Mouse (Mus musculus): ENCODE results near the gene Dcaf17. TPM values are rescaled to one million over a fixed set of nuclear protein-coding genes. Genes with fewer than 3 reads are reported as not detected.

The Dcaf17 gene
- polyA plus RNA-seq, 1 experiment from 2014 or later, result 31.8 TPM

GRCm38 (mm10) chr2:71104696-71105095 is 49.6 kb downstream of the Dcaf17 start:
- no peak for ATAC-seq (ENCODE audit: insufficient number of reproducible peaks, insufficient read depth, low FRiP score, low TSS enrichment)
- H3K9ac ChIP-seq, result no peak overlapping the region

GRCm38 (mm10) chr2:71105469-71106215 is 50.5 kb downstream of the Dcaf17 start:
- Histone ChIP-seq H3K9ac (no peak overlapping the region), H3K4me3 (no peak overlapping the region), H3K4me2 (replicated peaks) (no peak overlapping the region), H3K9me3 (no peaks in the 10 kb centered on the region), H3K27me3 (no peaks in the 10 kb centered on the region), H3K27ac (no peak overlapping the region), H3K36me3 (no peaks in the 10 kb centered on the region), H3K4me1 (no peaks in the 10 kb centered on the region)
- 85% methylated on average over 14 of the region's 14 CpGs for WGBS
- no peak for ATAC-seq (ENCODE audit: insufficient number of reproducible peaks, insufficient read depth, low FRiP score, low TSS enrichment)

More at GRCm38 (mm10) chr2:71104696-71105095, 49.6 kb downstream of the Dcaf17 start:
- Histone ChIP-seq H3K27ac (no peak overlapping the region), H3K9me3 (no peaks in the 10 kb centered on the region), H3K36me3 (no peaks in the 10 kb centered on the region), H3K4me1 (no peaks in the 10 kb centered on the region), H3K4me3 (no peak overlapping the region), H3K27me3 (no peaks in the 10 kb centered on the region), H3K4me2 (replicated peaks) (no peak overlapping the region)
- 69% methylated on average over 3 of the region's 3 CpGs for WGBS

DNA sequence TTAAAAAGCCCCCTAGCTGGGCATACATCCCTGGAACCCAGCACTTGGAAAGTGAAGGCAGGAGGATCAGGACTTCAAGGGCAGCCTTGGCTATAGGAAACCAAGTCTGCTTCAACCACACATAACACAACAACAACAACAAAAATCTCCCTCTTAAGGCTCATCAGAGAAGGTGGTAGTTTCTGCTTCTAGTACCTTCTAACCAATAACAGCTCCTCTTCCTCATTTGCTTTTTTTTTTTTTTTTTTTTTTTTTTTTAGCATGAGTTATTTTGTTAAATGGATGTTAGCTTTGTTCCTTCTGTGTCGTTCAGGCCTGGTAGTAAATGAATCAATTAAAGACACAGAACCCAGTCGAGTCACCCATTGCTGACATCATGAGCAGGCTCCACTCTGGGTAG is 52.1 kb downstream of the Dcaf17 start:
- no peaks in the 10 kb centered on the region for H3K36me3 ChIP-seq
- no peak overlapping the region for H3K9ac ChIP-seq
- 78% methylated on average over 2 of the region's 2 CpGs for WGBS
- H3K4me2 ChIP-seq (replicated peaks), result no peak overlapping the region
- H3K4me1 ChIP-seq, result no peaks in the 10 kb centered on the region
- ATAC-seq (ENCODE audit: insufficient number of reproducible peaks, insufficient read depth, low FRiP score, low TSS enrichment), result no peak
- H3K27ac ChIP-seq, result no peak overlapping the region
- no peaks in the 10 kb centered on the region for H3K9me3 ChIP-seq
- H3K27me3 ChIP-seq, result no peaks in the 10 kb centered on the region
- no peak overlapping the region for H3K4me3 ChIP-seq

DNA sequence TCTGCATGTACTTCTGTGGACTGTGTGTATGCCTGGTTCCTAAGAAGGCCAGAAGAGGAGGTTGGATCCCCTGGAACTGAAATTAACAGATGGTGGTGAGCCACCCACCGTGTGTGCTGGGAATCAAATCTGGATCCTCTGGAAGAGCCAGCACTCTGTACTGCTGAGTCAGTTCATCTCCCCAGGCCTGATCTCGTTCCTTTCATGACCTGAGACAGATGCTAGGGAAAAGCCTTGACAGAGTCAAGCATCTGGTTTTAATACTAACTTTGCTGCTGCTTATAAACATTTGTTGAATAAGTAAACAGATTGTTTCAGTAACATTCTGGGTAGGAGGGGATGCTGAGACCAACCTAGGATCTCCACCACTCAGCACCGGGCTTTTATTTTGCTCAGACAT is 53.4 kb downstream of the Dcaf17 start:
- Histone ChIP-seq H3K9me3 (no peaks in the 10 kb centered on the region), H3K27me3 (no peaks in the 10 kb centered on the region), H3K4me2 (replicated peaks) (no peak overlapping the region), H3K4me1 (no peaks in the 10 kb centered on the region), H3K27ac (no peak overlapping the region), H3K9ac (no peak overlapping the region), H3K4me3 (no peak overlapping the region), H3K36me3 (no peaks in the 10 kb centered on the region)
- whole genome bisulfite sequencing, result 41% methylated on average over 3 of the region's 3 CpGs
- no peak for ATAC-seq (ENCODE audit: insufficient number of reproducible peaks, insufficient read depth, low FRiP score, low TSS enrichment)

DNA sequence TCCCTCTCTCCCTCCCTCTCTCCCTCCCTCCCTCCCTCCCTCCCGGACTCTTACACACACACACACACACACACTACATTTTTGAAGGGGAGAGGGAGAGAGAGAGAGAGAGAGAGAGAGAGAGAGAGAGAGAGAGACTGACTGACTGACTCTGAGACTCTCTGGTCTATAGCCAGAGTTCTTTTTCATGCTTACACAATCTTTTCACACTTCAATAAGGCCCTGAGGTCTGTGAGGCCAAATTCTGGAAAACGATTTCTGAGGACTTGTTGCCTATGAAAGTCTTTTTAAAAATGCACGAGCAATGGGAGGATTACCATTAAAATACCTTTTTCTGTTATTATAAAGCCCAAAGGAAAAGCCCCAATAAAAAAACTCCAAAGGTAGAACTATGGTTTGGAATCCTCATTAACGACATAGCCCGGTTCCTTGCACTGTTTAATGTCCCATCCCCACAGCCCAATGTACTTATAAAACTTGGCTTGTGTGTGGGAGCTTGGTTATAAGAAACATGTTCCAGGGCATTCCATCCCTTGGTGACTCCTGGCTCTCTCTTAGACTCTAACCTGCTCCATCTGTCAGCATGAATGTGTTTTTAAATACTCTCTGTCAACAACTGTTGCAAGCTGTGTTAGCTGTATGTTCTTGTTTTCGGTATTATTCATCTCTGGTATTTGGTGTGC is 58.5 kb downstream of the Dcaf17 start:
- H3K4me3 ChIP-seq, result no peak overlapping the region
- 73% methylated on average over 6 of the region's 6 CpGs for WGBS
- no peak overlapping the region for H3K27ac ChIP-seq
- H3K27me3 ChIP-seq, result no peaks in the 10 kb centered on the region
- 0 out of 2 replicates have a peak, but pooled peaks cover 4% of the 10 kb centered on the region for H3K9me3 ChIP-seq
- no peak for ATAC-seq (ENCODE audit: insufficient number of reproducible peaks, insufficient read depth, low FRiP score, low TSS enrichment)
- H3K9ac ChIP-seq, result no peak overlapping the region
- H3K4me2 ChIP-seq (replicated peaks), result no peak overlapping the region
- H3K4me1 ChIP-seq, result no peaks in the 10 kb centered on the region
- no peaks in the 10 kb centered on the region for H3K36me3 ChIP-seq

DNA sequence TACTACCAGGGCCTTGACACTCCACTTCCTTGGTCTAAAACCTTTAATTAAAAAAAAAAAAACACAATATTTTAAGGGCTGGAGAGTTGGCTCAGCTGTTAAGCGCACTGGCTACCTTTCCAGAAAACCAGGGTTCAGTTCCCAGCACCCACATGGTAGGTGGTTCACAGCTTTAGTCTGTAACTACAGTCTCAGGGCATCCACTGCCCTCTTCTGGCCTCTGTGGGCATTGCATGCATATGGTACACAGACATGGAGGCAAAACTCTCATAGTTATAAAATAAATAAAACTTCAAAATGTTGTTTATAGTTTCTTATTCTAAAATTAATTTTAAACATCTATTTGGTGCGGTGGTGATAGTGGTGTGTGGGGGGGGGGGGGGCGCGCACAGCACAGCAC is 61.0 kb downstream of the Dcaf17 start:
- Histone ChIP-seq H3K36me3 (no peaks in the 10 kb centered on the region), H3K4me2 (replicated peaks) (no peak overlapping the region), H3K27ac (no peak overlapping the region), H3K4me3 (no peak overlapping the region), H3K4me1 (no peaks in the 10 kb centered on the region), H3K9me3 (0 out of 2 replicates have a peak, but pooled peaks cover 4% of the 10 kb centered on the region), H3K9ac (no peak overlapping the region), H3K27me3 (peaks cover 3% of the 10 kb centered on the region)
- WGBS, result 89% methylated on average over 4 of the region's 4 CpGs
- no peak for ATAC-seq (ENCODE audit: insufficient number of reproducible peaks, insufficient read depth, low FRiP score, low TSS enrichment)

DNA sequence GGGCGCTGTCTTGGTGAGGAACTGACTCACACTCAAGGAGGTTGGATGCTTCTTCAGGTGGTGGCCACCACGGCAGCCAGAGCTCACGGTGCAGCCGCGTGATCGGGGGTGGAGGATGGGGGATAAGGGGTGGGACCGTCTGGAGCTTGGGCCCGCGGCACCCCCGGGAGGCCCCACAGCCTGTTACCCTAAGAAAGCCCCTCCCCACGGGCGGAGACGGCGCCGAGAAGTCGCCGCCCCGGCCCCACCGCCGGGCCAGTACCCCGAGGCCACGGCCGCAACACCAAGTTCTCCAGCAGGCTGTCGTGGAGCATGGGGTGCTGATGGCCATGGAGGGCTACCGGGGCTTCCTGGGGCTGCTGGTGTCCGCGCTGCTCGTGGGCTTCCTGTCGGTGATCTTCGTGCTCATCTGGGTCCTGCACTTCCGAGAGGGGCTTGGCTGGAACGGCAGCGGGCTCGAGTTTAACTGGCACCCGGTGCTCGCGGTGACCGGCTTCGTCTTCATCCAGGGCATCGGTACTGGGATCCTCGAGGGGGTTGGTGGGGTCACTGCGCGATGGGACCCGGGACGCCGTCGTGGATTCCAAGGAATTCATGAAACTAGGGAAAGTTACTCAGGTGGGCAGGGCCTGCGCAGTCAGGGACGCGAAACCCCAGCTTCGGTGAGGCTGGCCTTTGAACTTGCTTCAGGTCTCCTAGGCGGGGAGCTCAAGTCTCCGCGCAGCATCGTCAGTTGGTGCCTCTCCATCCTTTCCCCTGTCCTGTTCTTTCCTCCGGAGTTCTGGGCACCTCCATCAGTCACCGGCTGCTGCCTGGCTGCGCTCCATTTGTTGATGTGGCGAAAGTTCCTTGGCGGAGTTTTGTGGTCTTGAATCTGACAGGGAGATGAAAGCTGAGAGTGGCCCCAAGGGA is 62.9 kb downstream of the Dcaf17 start, which contains the start of gene Cybrd1:
Gene Cybrd1, plus strand, starts transcription at position 127 of the 912 bp plus-strand sequence.
- peak; percentile 59 for ATAC-seq (ENCODE audit: insufficient number of reproducible peaks, insufficient read depth, low FRiP score, low TSS enrichment)
- H3K9me3 ChIP-seq, result 0 out of 2 replicates have a peak, but pooled peaks cover 4% of the 10 kb centered on the region
- 2% methylated on average over 60 of the region's 60 CpGs for WGBS
- H3K36me3 ChIP-seq, result no peaks in the 10 kb centered on the region
- peak within 1 kb of the TSS; percentile 58 for H3K9ac ChIP-seq
- no peaks in the 10 kb centered on the region for H3K4me1 ChIP-seq
- no peak within 1 kb of the TSS for H3K27ac ChIP-seq
- peaks cover 3% of the 10 kb centered on the region for H3K27me3 ChIP-seq
- H3K4me3 ChIP-seq, result peak within 1 kb of the TSS; percentile 59
- H3K4me2 ChIP-seq (replicated peaks), result peak within 1 kb of the TSS; percentile 82

- Histone ChIP-seq H3K36me3 (no peaks in the 10 kb centered on the region), H3K9me3 (0 out of 2 replicates have a peak, but pooled peaks cover 4% of the 10 kb centered on the region), H3K4me2 (replicated peaks) (no peak overlapping the region), H3K9ac (no peak overlapping the region), H3K4me1 (0 out of 2 replicates have a peak, but pooled peaks cover 3% of the 10 kb centered on the region), H3K27ac (no peak overlapping the region), H3K4me3 (no peak overlapping the region), H3K27me3 (peaks cover 3% of the 10 kb centered on the region)
- no peak for ATAC-seq (ENCODE audit: insufficient number of reproducible peaks, insufficient read depth, low FRiP score, low TSS enrichment)
- WGBS, result 91% methylated on average over 10 of the region's 10 CpGs
Observed at GRCm38 (mm10) chr2:71120844-71121243, 65.7 kb downstream of the Dcaf17 start.

DNA sequence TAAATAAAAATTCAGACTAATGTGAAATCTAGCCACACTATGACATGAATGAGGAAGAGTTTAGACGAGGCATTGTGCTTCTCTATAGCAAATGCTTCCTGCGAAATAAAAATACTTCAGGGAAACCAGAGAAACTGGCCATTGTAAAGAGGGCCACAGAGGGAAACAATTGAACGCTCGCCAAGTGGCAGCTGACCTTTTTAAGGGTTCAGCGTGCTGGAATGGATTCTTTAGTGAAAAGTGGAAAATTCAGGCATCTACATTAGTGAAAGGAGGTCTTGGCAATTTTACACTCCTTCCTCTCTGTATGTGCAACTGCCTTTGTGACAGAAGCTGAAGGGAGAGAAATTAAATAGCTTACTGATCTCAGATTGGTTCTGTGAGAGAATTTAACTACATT is 66.3 kb downstream of the Dcaf17 start:
- Histone ChIP-seq H3K36me3 (no peaks in the 10 kb centered on the region), H3K9me3 (no peaks in the 10 kb centered on the region), H3K4me3 (no peak overlapping the region), H3K4me2 (replicated peaks) (no peak overlapping the region), H3K27ac (no peak overlapping the region), H3K27me3 (peaks cover 3% of the 10 kb centered on the region), H3K4me1 (0 out of 2 replicates have a peak, but pooled peaks cover 3% of the 10 kb centered on the region), H3K9ac (no peak overlapping the region)
- ATAC-seq (ENCODE audit: insufficient number of reproducible peaks, insufficient read depth, low FRiP score, low TSS enrichment), result no peak
- 36% methylated on average over 5 of the region's 5 CpGs for WGBS

DNA sequence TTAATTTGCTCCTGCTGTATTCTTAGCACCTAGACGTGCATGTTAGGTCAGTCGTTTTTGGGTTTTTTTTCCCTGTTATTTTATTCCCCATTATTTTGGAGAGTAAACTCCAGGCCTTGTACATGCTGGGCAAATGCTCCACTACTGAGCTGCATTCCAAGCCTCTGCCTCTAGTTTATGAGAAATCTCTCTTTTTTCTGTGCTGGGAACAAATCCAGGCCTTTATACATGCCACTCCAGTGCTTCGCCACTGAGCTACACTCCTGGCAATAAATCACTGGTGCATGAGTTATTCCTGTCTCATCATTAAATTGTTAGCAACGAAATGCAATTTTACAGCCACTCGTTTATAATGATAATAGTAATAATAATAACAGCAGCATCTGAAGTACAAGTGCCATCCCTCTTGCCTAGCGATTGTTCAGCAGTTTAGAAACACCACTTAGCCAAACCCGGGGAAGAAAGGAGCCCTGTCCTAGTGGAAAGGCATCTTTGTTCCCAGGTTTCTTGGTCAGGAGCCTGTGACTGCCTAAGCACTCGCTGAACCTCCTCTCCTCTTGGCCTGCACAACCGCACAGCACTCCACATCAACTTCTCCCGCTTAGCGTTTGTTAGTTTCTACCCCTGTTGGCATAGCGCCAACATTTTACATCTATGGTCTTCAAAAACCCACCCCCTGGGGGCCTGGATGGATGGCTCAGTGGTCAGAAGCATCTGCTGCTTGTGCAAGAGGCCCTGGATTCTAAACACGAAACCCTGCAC is 67.3 kb downstream of the Dcaf17 start:
- H3K9me3 ChIP-seq, result no peaks in the 10 kb centered on the region

GRCm38 (mm10) chr2:71123591-71123990 is 68.5 kb downstream of the Dcaf17 start:
- H3K4me3 ChIP-seq, result no peak overlapping the region
- H3K4me1 ChIP-seq, result peaks cover 3% of the 10 kb centered on the region; the same call in 1 of the 2 replicates
- no peaks in the 10 kb centered on the region for H3K36me3 ChIP-seq
- H3K9ac ChIP-seq, result no peak overlapping the region
- 68% methylated on average over 2 of the region's 2 CpGs for WGBS
- H3K9me3 ChIP-seq, result no peaks in the 10 kb centered on the region
- no peak for ATAC-seq (ENCODE audit: insufficient number of reproducible peaks, insufficient read depth, low FRiP score, low TSS enrichment)
- no peak overlapping the region for H3K27ac ChIP-seq
- H3K27me3 ChIP-seq, result peaks cover 3% of the 10 kb centered on the region
- H3K4me2 ChIP-seq (replicated peaks), result no peak overlapping the region

More for the DNA sequence above, 67.3 kb downstream of the Dcaf17 start:
- 83% methylated on average over 13 of the region's 13 CpGs for WGBS
- Histone ChIP-seq H3K27ac (no peak overlapping the region), H3K27me3 (peaks cover 3% of the 10 kb centered on the region), H3K4me2 (replicated peaks) (no peak overlapping the region), H3K4me1 (0 out of 2 replicates have a peak, but pooled peaks cover 3% of the 10 kb centered on the region), H3K4me3 (no peak overlapping the region), H3K36me3 (no peaks in the 10 kb centered on the region), H3K9ac (no peak overlapping the region)
- ATAC-seq (ENCODE audit: insufficient number of reproducible peaks, insufficient read depth, low FRiP score, low TSS enrichment), result no peak
